Mouse (Mus musculus) brain, embryonic 14.5 days (tissue): ENCODE results near the gene Naga. TPM values are rescaled to one million over a fixed set of nuclear protein-coding genes. Genes with fewer than 3 reads are reported as not detected.
"Not testable (repeated sequence)": the region's sequence is repeated elsewhere in the genome, so short reads cannot be mapped to it uniquely, and the experiment has no call there.

Experiments used
- DNase-seq: peaks from one replicate; pipeline ENCODE4 v3.0.0-alpha.2; 2011; ENCODE audit warnings: low read depth
- CTCF ChIP-seq: fragments of 200-500 bp; IDR thresholded peaks from 2 replicates; pipeline ENCODE4 v1.5.1; 2012; ENCODE audit warnings: inconsistent platforms, mild to moderate bottlenecking, moderate library complexity, borderline replicate concordance; ENCODE audit not compliant: insufficient read depth, insufficient read length; ENCODE audit errors: extremely low read depth
- POLR2A ChIP-seq: fragments of 200-500 bp; IDR thresholded peaks from 2 replicates; pipeline ENCODE4 v1.6.1; 2012; ENCODE audit warnings: mild to moderate bottlenecking, inconsistent platforms, borderline replicate concordance; ENCODE audit not compliant: poor library complexity, insufficient read depth, insufficient read length, severe bottlenecking; ENCODE audit errors: extremely low read depth
- polyA plus RNA-seq: library from polyadenylated mRNA; depleted of rRNA; stranded (reverse); fragments of >200 nt; gene quantifications from 2 replicates; pipeline ENCODE4 v1.2.3, GENCODE M21; 2012

Gene Naga
- polyA plus RNA-seq, 1 experiment, result 46.4 TPM

GRCm38 (mm10) chr15:82372446-82372845 lies 33.7 kb upstream of the Naga start:
- no peak for TF ChIP-seq CTCF
- DNase-seq, result no peak

- DNase-seq, result no peak
These were observed 30.1 kb upstream of the Naga start for GRCm38 (mm10) chr15:82368851-82369250.

GRCm38 (mm10) chr15:82368146-82368545 lies 29.4 kb upstream of the Naga start:
- DNase-seq, result no peak
- no peak for TF ChIP-seq CTCF
- TF ChIP-seq POLR2A, result no peak

More at GRCm38 (mm10) chr15:82368851-82369250, 30.1 kb upstream of the Naga start:
- TF ChIP-seq POLR2A (no peak), CTCF (no peak)

- DNase-seq, result not testable (repeated sequence)
These were observed 25.8 kb upstream of the Naga start for GRCm38 (mm10) chr15:82364561-82364960.

GRCm38 (mm10) chr15:82363801-82364200 lies 25.1 kb upstream of the Naga start:
- not testable (repeated sequence) for DNase-seq

GRCm38 (mm10) chr15:82362234-82362633 lies 23.5 kb upstream of the Naga start:
- no peak for DNase-seq
- TF ChIP-seq POLR2A (no peak), CTCF (no peak)

- no peak for TF ChIP-seq POLR2A
- TF ChIP-seq CTCF, result peak; percentile 29; the same call in 1 of the 2 replicates
- DNase-seq, result peak; percentile 37
These were observed 22.8 kb upstream of the Naga start for GRCm38 (mm10) chr15:82361459-82362018.

- DNase-seq, result no peak
- TF ChIP-seq POLR2A, result no peak
- no peak for TF ChIP-seq CTCF
These were observed 19.9 kb upstream of the Naga start for GRCm38 (mm10) chr15:82358431-82359260.

GRCm38 (mm10) chr15:82354126-82354945 lies 15.6 kb upstream of the Naga start, which contains the start of gene Ndufa6:
Gene Ndufa6, minus strand, starts transcription at chr15:82354322.
- TF ChIP-seq CTCF (peak; percentile 94), POLR2A (peak; percentile 98)

GRCm38 (mm10) chr15:82353745-82354113 lies 15.0 kb upstream of the Naga start:
- TF ChIP-seq POLR2A (no peak), CTCF (no peak)
- no peak for DNase-seq

More at GRCm38 (mm10) chr15:82354126-82354945, 15.6 kb upstream of the Naga start, which contains the start of gene Ndufa6:
- peak; percentile 100 for DNase-seq

GRCm38 (mm10) chr15:82353078-82353744 lies 14.5 kb upstream of the Naga start:
- DNase-seq, result peak; percentile 25
- TF ChIP-seq POLR2A (no peak), CTCF (no peak)

GRCm38 (mm10) chr15:82351480-82351879 lies 12.8 kb upstream of the Naga start:
- no peak for DNase-seq
- TF ChIP-seq POLR2A (no peak), CTCF (no peak)

- TF ChIP-seq POLR2A, result no peak
- no peak for TF ChIP-seq CTCF
- DNase-seq, result no peak
These were observed 11.6 kb upstream of the Naga start for GRCm38 (mm10) chr15:82350349-82350748.
